Mouse (Mus musculus) kidney, postnatal 10 days (tissue): ENCODE data around the gene Invs.
A peak's percentile ranks its signal among the peaks of the same experiment; 100 is the strongest.
"Not testable (repeated sequence)": the region's sequence is repeated elsewhere in the genome, so short reads cannot be mapped to it uniquely, and the experiment has no call there.

ENCODE experiments used
- DNase-seq: peaks from one replicate; pipeline ENCODE4 v3.0.0; 2021; ENCODE audit warnings: mixed read lengths

The Invs gene

DNA sequence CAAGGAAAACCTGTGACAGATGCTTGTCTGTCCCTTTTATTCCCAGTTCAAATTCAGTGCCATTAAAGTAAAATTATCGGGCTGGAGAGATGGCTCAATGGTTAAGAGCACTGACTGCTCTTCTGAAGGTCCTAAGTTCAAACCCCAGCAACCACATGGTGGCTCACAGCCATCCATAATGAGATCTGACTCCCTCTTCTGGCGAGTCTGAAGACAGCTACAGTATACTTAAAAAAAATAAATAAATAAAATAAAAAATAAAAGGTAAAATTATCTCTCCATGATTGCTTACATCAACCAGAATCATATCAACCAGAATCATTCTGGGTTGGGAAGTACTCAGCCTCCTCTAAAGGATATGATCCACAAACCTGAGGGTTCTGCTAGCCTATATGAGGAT lies 48.5 kb downstream of the Invs start:
- DNase-seq = no peak

DNA sequence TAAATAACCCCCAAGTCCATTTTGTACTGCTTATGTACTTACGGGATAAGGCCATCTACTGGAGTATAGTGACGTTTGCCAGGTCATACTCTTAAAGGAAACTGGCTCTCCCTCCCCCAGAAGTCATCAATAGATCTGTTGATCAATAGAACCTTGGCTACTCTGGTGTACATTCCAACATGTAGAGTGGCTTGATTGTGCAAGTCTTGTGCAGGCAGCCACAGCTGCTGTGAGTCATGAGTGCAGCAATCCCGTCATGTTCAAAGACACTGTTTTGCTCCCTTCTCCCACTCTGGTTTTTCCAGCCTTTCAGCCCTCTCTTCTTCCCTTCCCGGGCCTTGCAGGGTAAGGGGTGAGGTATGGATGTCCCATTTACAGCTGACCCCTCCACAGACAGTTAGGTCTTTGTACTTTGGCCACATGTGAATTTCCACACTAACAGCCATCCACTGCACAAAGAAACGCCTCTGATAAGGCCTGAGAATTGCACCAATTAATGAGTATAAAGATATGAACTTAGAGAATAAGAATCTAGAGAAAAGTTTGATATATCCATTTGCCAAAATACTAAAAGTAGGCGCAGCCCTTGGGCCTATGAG lies 53.0 kb downstream of the Invs start:
- no peak for DNase-seq

DNA sequence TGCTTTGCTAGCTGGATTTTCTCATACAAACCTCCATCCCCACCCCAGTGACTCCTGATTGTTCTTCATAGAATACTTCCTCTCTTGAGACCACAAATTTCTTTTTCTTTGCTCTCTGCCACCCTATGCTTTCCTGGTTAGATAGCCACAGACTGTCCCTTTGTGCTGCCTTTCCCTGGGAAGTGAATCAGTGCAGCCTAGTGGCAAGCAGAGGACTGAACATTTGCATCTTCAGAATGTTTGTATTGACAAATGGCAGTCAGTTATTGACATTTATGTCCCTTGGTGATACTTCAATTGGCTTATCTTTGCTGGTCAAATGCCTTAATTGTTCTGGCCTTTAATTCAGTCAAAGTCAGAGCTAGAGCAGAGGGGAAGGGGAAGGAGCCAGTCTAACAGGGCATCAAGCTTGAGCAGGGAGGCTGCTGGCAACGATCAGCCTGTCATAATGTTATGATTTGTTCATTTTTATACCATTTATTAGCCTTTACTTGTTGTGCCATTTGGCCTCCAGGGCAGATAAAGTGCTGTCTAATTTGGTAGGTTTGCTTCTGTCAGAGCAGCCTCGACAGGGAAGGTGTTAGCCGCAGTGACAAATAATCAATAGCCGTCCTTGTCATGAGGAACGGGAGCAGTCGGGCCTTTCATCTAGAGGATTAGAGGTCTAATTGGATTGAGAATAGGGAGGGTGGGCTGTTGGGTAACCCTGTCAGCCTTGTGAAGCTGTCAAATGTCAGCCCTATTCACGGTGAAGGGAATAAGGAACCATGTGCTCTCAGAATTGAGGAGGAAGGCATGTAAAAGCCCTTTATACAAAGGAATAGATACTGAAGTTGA lies 55.6 kb downstream of the Invs start:
- no peak for DNase-seq

DNA sequence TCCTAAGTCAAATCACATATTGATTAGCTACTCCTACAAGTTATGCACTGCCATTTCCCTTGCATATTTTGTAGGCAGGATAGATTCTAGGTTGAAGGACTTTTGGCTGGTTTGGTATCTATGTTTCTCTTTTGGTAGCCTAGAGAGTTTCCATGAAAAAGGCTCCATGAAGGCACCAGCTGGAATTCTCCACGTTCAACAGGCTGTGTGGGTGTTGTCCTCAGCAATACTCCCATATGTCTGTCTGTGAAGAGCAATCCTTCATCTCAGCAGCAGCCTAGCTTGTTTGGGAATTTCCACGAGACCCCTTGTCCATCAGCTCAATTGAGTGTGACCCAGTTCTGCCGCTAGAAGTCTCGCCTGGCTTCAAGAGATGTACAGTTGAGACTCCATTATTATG lies 63.1 kb downstream of the Invs start:
- no peak for DNase-seq

DNA sequence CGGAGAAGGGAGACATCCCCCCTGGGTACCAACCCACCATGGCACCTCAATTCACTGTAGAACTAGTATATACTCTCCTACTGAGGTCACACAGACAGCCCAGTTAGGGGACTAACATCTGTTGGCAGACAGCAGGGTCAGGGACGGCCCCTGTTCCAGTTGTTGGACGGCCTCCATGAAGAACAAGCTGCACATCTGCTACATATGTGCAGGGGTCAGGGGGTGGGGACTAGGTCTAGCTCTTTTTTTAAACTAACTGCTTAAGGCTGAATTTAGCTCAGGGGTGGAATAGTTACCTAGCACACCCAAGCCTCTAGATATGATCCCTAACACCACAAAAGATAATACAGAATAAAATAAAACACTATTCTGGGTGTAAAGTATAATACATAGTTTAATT lies 82.8 kb downstream of the Invs start:
- DNase-seq = no peak

DNA sequence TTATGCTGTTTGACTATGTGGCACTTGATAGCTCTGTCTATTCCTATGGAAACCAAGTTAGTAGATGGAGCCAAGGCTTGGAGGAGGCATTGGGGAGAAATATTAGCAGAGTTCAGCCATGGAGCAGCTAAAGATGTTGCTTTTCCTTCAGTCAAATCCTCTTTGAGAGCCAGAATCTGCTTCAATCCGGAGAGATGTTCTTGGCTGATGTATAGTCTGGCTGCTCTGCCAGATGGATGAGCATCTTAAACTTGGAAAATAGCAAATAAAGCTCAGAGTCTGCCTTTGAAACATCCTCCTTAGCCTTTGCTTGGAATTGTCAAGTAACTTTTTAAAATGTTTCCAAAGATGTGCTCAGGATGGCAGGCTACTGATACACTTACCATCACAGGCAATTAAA lies 91.5 kb downstream of the Invs start:
- DNase-seq = no peak

DNA sequence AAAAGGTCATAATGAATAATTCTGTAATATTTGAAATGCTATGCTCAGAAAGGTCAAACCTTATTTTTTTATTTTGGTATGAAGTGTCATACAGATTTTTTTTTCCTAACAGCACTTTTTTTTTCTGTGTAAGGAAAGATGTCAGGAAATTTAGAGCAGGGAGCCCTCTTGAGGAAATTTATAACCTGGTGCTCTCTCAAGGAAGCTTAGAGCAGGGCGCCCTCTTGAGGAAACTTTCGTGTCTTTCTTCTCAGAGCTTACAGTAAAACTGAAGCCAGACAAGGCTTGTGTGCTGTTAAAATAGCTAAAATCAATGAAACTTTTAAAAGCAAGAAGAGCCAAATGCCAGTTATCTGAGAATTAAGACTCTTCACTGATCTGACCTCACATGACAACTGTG lies 101.4 kb downstream of the Invs start:
- DNase-seq = peak; percentile 87

DNA sequence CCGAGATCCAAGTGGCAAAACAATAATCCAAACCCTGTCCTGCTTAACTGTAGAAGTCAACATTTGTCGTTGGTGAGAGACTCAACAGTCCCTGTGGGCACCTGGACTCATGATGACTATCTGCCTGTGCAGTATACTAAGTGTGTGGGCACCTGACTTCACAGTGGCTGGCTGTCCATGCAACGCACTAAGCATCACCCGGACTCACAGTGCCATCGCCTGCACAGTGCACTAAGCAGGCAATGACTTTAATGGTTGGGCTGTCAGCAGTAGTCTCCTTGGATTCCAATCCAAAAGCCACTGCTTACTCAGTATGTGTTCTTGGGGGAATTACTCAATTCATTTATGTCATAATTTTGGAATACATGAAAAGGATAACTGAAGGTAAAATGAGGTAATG lies 102.9 kb downstream of the Invs start:
- DNase-seq = no peak

DNA sequence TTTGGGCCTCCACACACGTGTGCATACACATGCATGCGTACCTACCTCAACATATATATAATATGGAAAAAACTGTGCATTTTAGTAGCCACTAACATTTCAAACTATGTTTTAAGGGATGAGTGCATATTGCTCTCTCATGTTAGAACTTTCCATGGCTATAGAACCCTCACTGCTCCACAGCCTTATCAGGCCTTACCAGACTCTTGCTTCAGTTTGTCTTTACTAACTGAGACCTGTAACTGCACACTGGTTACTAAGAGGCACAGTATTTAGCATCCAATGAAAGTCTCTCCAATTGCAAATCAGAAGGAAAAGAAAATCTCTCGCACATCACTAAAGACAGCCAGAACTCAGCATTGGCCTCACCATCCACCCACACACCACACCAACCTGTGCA lies 117.4 kb downstream of the Invs start:
- DNase-seq = no peak

DNA sequence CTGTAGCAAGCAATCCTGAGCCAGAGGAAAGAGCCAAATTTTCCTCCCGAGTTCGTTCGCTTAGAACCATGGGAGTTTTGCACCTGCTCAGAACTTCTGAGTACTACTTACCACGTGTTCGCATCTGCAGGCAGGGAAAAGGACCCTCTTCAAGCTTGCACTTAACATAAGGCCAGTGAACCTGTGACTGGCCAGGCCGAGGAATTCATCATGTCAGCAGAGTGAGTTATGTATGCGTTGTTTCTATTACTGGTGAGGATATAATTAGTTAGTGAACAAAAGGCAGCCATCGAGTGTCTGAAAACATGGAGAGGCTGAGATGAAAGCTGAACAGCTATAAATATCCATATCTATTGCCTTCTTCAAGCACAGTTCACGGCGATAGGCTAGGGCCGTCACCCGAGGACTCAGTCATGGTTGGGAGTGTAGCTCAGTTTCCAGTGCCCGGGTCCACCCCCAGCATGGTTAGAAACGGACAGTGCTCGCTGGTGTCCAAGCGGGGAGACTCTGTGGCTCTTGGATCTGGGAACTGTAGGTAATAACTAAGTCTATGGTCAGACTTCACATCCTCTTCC lies 123.6 kb downstream of the Invs start:
- no peak for DNase-seq

DNA sequence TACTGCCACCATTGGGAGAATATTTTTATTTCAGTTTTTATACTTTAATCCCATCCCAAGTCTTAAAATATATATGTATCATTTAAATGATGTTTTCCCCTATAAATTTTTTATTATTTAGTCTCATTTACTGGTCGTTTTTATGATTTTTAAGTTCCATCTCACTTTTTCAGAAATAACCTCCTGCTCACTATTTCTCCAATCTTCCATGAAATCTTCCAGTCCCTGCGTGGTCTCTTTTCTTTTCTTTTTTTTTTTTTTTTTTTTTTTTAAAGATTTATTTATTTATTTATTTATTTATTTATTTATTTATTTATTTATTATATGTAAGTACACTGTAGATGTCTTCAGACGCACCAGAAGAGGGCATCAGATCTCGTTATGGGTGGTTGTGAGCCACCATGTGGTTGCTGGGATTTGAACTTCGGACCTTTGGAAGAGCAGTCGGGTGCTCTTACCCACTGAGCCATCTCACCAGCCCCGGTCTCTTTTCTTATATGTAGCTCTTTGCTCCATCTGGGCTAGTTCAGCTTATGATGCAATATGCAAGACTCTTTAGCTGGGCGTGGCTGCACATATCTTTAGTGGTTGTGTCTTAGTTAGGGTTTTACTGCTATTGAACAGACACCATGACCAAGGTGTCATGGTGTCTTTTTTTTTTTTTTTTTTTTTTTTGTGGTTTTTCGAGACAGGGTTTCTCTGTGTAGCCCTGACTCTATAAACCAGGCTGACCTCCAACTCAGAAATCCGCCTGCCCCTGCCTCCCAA lies 126.3 kb downstream of the Invs start:
- not testable (repeated sequence) for DNase-seq

DNA sequence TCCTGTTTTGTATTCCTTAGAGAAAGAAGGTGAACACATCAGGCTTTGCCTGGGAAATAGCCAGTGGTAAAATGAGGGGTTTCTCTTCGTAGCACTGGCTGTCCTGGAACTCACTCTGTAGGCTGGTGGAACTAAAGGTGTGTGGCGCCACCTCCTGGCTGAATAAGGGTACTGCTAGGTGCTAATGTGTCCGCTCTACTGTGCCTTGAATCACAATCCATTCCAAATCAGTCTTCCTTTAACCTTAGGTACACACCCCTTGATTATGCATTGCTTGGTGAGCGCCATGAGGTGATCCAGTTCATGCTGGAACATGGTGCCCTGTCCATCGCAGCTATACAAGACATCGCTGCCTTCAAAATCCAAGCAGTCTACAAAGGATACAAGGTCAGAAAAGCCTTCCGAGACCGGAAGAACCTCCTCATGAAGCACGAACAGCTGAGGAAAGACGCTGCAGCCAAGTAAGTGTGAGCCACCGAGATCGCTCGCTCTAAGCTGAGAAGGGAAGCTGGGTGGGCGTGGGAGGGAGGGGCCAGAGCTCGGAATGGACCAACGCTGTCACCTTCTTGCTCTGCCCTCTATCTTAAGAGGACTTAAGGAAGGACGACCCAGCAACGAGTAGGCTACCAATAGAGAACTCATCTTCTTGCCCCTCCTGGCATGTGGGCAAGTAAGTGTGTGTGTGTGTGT lies 127.9 kb downstream of the Invs start:
- DNase-seq = peak; percentile 65

DNA sequence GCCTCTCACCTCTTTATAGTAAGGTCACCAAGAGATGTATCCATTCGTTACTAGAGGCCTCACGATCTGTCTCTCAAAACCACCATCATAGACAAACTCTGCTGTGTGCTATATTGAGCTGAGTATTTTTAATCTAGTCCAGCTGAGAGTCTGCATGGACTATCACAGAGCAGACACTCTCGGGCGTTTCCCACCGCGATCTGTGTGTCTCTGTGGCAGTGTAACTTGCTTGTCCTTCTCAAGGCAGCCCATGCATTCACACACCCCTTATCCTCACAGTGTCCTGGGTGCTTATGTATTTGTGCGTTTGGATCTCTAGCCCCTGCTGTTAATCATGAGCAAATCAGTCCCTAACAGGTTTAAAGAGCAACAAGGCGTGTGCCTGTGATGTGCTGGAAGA lies 133.9 kb downstream of the Invs start:
- DNase-seq = no peak

DNA sequence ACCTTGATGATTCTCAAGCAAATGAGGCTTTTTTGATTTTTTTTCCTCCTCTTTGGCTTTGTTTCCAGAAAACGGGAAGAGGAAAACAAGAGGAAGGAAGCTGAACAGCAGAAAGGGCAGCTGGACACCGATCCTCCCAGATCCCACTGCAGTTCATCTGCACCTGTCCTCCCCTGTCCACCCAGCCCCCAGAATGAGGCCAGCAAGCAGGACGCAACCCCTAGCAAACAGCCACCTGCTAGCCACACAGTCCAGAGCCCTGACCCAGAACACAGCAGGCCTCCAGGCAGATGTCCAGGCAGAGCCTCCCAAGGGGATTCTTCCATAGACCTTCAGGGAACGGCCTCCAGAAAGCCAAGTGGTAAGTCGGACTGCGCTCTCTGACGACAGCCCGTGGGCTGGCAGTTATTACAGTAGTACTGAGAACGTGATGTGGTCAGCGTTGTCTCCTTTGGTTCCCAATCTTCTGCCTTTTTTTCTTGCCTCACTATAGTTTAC lies 136.3 kb downstream of the Invs start:
- peak; percentile 50 for DNase-seq

DNA sequence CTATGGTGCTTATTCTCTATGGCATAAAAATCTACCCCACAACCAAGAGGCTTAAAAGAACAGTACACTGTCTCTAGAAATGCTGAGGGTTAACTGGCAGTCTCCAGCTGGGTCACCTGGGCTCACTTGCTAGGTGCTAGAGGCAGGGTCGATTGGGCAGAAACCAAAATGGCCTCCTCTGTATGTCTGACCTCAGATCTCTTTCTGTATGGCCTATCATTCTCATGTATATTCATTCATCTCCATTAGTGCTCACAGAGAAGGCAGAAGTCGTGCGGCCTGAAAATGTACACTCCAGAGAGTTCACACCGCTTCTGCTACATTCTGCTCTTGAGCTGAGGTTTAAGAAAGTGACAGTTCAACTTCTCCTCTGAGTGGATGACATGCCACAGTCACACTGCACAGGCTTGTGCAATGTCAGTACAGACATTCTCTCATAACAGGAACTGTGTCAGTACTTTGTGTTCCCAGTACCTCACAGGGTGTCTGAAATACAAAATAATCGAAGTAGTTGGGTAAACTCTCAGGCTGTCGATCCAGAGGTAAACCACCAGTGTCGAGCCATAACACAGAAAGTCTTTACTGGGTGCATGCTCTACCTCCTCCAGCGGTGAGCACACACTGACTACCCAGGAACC lies 139.4 kb downstream of the Invs start:
- no peak for DNase-seq

DNA sequence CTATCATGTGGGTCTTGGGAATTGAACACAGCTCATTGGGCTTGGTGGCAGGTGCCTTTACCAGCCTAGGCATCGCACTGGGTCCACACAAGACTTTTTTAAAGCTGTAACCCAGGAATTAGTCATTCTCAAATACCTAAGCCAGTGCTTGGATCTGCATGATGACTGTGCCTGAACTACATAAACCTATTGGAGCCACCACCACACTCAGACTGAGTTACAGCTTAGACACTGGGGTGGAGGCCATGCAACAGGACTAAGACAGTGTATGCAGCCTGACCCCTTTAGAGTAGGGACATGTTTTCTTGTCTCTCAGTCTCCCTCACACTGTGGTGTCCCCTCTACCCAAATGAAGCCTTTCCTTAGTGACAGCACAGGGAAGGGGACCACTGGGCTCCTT lies 143.1 kb downstream of the Invs start:
- no peak for DNase-seq

DNA sequence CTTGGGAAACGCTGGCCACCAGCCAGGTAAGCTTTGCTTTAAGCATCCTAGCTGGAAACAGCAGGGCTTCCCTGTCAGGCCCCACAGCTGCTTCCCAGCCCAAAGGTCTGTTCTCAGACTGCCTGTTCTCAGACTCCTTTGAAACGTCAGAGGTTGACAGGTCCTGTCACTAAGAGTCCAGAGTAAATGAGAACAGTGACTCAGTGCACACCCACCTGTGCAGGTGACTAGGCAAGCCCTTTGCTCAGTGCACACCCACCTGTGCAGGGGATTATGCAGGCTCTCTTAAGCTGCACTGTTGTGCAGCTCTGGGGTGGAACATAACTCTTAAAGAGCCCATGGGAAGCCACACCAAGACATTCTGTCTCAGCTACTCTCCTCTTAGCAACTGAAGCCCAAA lies 144.2 kb downstream of the Invs start:
- DNase-seq = no peak

DNA sequence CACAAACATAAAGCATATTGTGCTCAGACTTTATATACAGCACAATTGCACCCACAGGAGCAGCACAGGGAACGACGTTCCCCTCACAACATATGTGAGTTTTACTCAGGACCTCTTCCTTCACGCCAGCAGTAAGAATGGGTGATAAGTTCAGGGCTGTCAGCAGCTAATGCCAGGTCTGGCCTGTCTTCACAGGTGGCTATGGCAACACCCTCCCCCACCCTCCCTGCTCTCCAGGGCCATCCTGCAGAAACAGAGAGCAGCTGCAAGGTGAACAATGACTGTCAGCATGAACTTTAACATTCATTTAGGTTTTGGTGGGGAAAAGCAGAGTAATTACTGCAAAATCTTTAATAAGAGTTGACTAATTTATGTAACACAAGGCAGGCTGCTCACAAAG lies 147.9 kb downstream of the Invs start:
- no peak for DNase-seq

DNA sequence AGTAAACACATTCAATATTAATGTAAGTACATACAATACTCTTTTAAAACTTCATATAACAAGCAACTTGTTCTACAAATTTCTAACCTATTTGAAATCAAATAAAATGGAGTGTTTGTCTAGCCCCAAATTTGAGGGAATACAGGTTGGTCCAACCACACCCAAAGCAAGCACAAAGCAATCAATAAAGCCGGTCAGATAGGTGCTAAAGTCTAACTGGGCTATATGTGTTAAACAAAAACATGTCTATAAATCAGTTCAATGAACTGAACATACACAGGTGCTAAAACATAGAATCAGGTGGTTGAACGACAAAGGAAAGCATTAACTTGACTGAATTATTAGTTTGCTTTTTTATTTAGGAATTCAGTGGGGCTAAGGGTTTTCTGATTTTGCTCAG lies 148.5 kb downstream of the Invs start:
- no peak for DNase-seq

DNA sequence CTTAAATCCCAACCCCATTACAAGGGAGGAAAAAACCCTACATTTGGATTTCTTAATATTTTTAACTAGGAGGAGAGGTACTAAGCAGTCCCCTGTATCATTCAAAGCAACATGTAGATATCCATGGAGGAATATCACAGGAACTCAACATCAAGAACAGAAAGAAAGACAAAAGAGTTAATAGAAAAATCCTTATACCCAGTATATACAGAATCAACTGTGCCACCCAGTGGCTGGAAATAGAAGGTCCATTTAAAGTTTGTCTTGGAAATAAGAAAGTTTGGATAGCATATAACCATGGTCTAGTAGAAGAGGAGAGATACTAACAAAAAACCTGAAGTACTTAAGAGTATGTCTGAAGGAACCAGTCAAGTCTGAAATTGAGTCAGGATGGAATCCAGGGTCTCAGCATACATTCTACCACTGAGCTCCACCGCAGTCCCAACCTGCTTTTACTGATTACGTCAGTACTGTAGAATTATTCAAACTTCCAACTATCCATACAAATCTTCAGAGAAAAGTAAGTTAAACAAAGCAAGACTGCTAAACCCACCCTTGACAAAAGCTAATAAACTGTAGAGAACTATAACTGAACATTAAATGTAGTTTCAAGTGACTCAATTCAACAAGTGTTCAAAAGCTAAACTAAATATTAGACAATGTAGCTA lies 174.7 kb downstream of the Invs start:
- peak; percentile 10 for DNase-seq

DNA sequence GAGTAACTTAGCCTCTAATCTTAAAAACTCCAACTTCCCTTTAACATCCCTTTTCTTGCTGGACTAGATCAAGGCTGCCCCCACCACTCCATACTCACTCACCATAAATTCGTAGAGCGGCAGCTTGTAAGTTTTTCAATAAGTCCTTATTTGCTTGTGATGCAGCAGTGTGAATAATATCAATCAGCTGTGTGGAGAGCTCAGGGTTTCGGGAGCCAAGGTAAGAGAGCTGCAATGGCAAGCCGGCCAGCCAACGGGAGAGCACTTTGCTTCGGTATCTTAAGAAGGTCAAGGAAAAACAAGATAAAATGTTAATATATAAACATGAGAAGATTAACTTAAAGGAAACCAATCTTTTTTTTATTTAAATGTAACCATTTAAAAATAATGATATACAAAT lies 178.9 kb downstream of the Invs start:
- no peak for DNase-seq

DNA sequence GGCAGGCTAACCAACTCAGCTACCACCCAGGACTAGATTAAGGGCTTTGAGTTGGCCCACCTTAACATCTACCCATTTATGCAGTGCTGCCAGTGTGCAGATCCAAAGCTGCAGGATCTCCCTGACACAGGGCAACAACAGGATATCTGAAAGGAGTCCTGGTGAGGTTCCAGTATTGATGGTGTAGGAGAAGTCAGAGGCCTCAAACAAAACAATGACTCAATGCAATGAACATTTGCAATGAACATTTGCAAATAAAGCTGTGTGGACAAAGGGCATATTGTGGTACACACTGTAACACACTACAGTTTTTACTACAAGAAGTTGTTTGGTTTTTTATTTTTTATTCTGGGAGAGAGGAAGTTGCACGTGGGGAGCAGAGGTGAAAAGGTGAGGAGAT lies 181.5 kb downstream of the Invs start:
- no peak for DNase-seq
